Mouse (Mus musculus): Measurements from ENCODE around the gene Dpp10.

Dpp10 gene

GRCm38 (mm10) chr1:124044925-124045640 lies at the start of gene Dpp10:
Gene Dpp10, minus strand, starts transcription at chr1:124045559.
- DNase-seq (ENCODE audit: low read depth): no peak

- no peak for DNase-seq (ENCODE audit: low read depth)
Observed at GRCm38 (mm10) chr1:124048544-124048943, 3.2 kb upstream of the Dpp10 start.

GRCm38 (mm10) chr1:124045761-124046300 lies 472 bp upstream of the Dpp10 start:
- no peak for DNase-seq (ENCODE audit: low read depth)

- DNase-seq (ENCODE audit: low read depth): no peak
Observed at GRCm38 (mm10) chr1:124044161-124044560, 1.2 kb downstream of the Dpp10 start.

GRCm38 (mm10) chr1:124043421-124043820 lies 1.9 kb downstream of the Dpp10 start:
- DNase-seq (ENCODE audit: low read depth): no peak

GRCm38 (mm10) chr1:124041559-124041958 lies 3.8 kb downstream of the Dpp10 start:
- no peak for DNase-seq (ENCODE audit: low read depth)

- no peak for DNase-seq (ENCODE audit: low read depth)
Observed at GRCm38 (mm10) chr1:124035306-124035990, 9.9 kb downstream of the Dpp10 start.

- no peak for DNase-seq (ENCODE audit: low read depth)
Observed at GRCm38 (mm10) chr1:124032677-124033076, 12.7 kb downstream of the Dpp10 start.

GRCm38 (mm10) chr1:124031968-124032367 lies 13.4 kb downstream of the Dpp10 start:
- no peak for DNase-seq (ENCODE audit: low read depth)

- no peak for DNase-seq (ENCODE audit: low read depth)
Observed at GRCm38 (mm10) chr1:124002797-124003196, 42.6 kb downstream of the Dpp10 start.

- no peak for DNase-seq (ENCODE audit: low read depth)
Observed at GRCm38 (mm10) chr1:123995780-123996179, 49.6 kb downstream of the Dpp10 start.

- DNase-seq (ENCODE audit: low read depth): no peak
Observed at GRCm38 (mm10) chr1:123985324-123986024, 59.9 kb downstream of the Dpp10 start.

- no peak for DNase-seq (ENCODE audit: low read depth)
Observed at GRCm38 (mm10) chr1:123978597-123978996, 66.8 kb downstream of the Dpp10 start.

GRCm38 (mm10) chr1:123974621-123975020 lies 70.7 kb downstream of the Dpp10 start:
- DNase-seq (ENCODE audit: low read depth): no peak

GRCm38 (mm10) chr1:123946149-123946548 lies 99.2 kb downstream of the Dpp10 start:
- DNase-seq (ENCODE audit: low read depth): no peak

GRCm38 (mm10) chr1:123940826-123941225 lies 104.5 kb downstream of the Dpp10 start:
- no peak for DNase-seq (ENCODE audit: low read depth)

GRCm38 (mm10) chr1:123933812-123934727 lies 111.3 kb downstream of the Dpp10 start:
- DNase-seq (ENCODE audit: low read depth): no peak

- no peak for DNase-seq (ENCODE audit: low read depth)
Observed at GRCm38 (mm10) chr1:123928003-123928370, 117.4 kb downstream of the Dpp10 start.

- no peak for DNase-seq (ENCODE audit: low read depth)
Observed at GRCm38 (mm10) chr1:123927278-123928002, 117.9 kb downstream of the Dpp10 start.

GRCm38 (mm10) chr1:123924905-123925304 lies 120.5 kb downstream of the Dpp10 start:
- DNase-seq (ENCODE audit: low read depth): no peak

- no peak for DNase-seq (ENCODE audit: low read depth)
Observed at GRCm38 (mm10) chr1:123923907-123924306, 121.5 kb downstream of the Dpp10 start.

All from naive thymus-derived CD4-positive, alpha-beta T cell, adult 2 months (primary cell).